Mouse (Mus musculus): ENCODE results near the gene Mtrf1l. TPM values are rescaled to one million over a fixed set of nuclear protein-coding genes. Genes with fewer than 3 reads are reported as not detected.

Gene Mtrf1l
- 10 to 100 TPM; 11.6 to 14.4 TPM for total RNA-seq (2021)
- long read RNA-seq, experiment 1, transcript Mtrf1l-201 (7 exons, 2,588 nt) = major isoform, 14 of 18 reads
- long read RNA-seq, experiment 1, partial matches to known transcripts = 1 of 18 reads
- long read RNA-seq, experiment 1, other reads (novel, unspliced or antisense) = 3 of 18 reads
- long read RNA-seq, experiment 2, partial matches to known transcripts = 0 of 2 reads
- long read RNA-seq, experiment 2, other reads (novel, unspliced or antisense) = 0 of 2 reads

DNA sequence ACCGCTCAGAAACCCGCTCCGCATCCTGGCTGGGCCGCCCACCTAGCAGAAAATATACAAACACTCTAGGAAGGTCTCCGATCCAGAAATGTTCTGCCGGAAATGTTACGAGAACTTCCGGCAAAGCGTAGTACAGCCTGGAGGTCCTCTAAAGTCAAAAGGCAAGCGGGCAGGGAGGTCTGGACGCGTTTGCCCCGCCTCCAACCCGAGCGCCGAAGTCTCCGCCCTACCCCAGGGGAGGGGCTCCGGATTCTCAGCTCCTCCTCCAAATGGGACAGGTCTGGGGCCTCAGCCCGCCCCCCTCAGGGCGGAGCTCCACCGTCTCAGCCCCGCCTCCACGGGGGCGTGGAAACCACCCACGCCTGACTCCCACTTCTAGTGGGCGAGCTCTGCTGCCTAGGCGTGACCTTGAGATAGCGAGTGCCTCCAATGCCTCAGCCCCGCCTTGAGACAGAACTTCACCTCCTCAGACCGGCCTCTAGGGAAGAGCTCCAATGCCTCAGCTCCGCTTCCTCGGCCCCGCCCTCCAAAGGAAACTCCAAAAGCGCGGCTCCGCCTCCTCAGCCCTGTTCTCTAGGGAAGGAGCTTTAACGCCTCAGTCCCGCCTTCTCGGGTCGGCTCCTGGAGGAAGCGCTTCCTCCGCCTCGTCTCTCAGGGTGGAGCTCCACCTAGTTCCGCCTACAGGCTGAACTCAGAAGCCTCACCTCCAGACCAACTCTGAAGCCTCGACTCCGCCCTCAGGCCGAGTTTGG is at the start of gene Mtrf1l:
Mtrf1l (minus strand) TSS at position 171 of the 752 bp plus-strand sequence.
- DNase-seq = peak; percentile 97 to 99

DNA sequence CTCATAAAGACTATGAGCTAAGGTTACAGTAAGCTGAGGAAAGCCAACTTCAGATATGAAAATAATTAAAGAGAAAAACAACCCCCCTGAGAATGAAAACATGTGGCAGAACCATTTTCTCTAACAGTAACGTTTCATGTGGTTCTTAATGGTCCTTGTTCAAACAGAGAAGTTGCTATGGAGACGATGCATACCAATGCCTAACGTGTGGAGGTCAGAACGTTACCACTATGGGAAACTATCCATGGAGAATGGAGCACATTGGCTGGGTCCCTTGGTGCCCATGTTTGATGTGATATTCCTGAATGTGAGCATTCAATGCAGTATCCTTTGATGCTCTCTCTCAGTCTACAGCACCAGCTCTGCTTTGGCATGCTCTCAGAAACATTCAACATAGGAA is 47.4 kb upstream of the Mtrf1l start:
- DNase-seq = no peak

DNA sequence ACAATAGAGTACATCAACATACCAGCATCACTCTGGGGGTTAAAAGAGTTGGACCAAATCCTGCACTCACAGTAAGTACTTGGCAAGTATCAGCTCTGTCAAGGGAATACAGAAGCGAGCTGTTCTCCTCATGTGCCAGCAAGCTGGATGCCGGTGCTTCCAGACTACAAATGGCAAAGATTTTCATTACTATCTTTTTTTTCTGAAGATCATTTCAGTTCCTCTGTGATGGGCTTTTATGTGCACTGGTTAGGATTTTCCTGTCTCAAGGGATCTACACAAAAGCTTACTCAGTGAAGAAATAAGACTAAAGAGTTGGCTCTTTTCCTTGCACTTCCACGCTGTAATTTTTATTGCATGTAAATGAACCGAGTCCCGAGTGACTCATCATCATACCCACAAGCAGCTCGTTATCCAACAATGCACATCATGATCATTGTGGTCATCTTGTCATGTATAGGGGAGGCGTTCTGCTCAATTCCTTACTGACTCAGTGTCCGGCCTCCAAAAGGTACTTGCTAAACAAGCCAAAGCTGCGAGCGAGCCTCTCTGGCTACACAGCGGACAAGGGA is 44.4 kb upstream of the Mtrf1l start:
- no peak for DNase-seq

DNA sequence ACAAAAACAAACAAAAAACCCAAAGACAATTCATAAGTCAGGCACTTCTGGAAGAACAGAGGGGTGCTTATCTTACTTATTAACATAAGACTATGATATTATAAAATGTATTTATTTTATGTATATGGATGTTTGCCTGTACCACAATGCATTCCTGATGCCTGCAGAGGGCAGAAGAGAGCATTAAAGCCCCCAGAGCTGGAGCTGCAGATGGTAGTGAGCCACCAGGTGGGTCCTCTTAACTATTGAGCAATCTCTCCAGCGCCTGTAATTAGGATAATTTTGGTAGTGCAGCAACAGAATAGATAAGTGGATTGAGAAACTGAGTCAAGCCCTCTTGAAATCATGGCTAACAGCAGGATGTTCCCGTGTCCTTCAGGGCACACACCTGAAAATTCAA is 42.3 kb upstream of the Mtrf1l start:
- DNase-seq = no peak

DNA sequence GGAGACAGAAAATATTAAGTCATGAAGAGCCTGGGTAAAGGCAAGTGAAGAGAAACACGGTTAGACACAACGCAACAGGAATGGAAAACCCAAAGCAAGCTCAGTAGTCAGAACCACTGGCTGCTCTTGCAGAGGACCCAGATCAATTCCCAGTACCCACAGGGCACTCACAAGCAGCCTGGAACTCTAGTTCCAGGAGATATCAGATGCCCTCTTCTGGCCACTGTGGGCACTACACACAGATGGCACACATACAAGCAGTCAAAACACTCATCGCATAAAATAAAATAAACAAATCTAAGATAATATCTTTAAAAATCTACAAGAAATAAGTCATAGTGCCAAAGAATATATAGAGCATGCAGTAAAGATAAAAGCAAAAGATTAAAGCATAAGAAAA is 39.0 kb upstream of the Mtrf1l start:
- DNase-seq = no peak

DNA sequence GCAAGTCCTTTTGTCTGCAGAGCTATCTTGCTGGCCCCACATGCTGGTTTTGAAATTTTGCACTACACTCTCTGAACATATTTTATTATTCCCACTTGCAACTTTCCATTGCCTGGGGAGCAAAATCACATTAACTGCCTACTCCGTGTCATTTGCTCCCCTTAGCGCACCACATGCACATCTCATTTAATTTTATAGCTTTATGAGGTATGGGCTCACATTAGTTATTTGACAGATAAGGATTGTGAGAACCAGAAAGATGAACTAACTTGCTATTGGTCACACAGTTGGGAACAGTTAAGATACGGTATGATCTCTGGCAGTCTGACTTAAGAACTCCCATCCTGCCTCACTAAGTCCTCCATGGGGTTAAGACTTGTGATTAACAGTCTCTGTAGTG is 37.1 kb upstream of the Mtrf1l start:
- no peak for DNase-seq

DNA sequence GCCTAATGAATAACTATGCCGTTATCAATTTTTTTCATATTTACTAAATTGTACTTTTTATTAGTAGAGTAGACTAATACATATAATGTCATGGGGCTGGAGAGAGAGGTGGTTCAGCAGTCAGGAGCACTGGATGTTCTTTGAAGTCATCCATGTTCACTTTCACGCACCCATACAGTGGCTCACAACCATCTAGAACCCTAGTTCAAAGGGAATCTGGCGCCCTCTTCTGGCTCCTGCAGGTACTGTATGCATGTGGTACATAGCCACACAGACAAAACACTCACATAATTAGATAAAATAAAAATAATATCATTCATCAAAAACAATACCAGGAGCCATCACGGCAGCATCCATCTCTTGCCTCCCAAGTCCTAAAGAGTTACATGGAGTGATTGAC is 36.0 kb upstream of the Mtrf1l start:
- peak in 1 of 2 experiments; percentile 10 for DNase-seq

DNA sequence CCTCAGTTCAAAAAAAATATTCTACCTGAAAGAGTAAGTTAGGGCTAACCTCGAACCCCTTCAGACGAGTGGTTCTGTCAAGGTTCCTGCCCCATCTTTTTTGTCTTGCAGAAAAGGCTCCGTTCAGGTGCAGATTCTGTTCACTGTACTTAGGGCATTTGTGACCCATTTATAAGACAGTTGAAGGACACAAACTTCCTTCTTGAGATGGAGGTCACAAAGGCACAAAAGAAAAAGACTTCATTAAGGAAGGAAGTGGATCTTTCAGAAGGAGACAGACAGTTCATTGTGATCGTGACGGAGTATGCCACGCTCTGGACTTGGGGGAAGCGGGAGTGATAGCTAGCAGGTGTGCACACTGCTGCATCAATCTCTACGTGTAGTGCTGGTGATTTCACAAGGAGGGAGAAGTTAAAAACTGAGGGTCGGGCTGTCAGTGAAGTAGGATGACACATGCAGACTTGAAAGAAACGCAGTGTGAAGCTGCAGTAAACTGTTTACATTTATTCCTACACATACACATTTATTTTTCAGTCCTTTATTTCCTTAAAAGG is 34.4 kb upstream of the Mtrf1l start:
- no peak for DNase-seq

DNA sequence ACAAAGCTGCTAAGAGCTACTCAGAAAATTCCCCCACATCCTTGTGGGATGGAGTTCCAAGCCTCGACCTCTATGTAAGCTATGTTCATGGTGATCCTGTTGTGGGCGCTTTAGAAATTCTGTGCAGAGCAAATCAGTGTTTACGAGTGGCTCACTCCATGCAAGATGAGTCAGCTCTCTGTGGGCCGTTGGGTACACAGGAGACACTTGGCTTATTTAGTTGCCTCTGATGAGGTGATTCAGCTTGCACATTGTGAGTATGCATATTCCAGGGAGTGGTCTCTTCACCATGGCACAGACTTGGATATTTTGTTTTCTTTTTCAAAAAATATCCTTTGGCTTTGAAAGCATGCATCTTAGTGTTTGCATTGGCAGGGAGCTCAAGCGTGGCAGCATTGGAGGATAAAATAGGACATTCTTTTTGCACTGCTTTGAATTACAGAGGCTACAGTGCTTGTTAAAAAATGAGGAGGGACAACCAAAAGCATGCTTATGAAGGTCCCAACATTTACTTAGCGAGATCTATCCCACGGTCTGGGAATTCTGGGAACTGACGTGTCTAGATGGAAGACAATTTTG is 29.7 kb upstream of the Mtrf1l start:
- no peak for DNase-seq

DNA sequence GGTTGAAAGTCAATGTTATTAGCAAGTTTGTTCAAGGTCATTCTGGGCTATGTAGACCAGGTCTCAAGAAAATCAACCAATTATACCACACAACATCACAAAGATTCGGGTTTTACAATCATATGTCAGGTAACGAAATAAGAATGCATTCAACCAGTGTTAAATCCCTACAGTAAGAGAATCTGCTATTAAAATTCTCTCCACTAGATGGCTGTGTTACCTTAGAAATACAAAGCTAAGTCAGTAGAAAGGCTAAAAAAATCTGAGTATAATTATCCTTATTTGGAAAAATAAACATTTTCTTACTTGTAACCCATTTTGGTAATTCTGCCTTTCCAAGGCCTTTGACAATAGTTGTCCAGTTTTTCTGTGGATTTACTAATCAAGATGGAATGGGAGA is 23.2 kb upstream of the Mtrf1l start:
- no peak for DNase-seq

DNA sequence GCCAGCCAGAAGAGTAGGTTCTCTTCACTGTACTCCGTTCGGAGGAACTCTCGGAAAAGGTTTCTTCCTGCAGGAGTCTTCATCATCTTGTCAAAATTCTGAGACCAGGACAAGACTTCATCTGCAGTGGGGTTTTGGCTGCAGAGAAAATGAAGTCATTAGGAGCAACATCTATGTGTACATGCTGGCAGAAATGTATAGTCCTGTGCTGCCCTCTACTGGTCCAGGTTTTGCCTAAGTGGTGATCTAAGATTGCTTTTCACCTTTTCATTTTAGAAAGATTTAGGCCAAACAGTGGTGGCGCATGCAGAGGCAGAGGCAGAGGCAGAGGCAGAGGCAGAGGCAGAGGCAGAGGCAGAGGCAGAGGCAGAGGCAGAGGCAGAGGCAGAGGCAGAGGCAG is 17.7 kb upstream of the Mtrf1l start:
- DNase-seq = peak; percentile 31 to 71

DNA sequence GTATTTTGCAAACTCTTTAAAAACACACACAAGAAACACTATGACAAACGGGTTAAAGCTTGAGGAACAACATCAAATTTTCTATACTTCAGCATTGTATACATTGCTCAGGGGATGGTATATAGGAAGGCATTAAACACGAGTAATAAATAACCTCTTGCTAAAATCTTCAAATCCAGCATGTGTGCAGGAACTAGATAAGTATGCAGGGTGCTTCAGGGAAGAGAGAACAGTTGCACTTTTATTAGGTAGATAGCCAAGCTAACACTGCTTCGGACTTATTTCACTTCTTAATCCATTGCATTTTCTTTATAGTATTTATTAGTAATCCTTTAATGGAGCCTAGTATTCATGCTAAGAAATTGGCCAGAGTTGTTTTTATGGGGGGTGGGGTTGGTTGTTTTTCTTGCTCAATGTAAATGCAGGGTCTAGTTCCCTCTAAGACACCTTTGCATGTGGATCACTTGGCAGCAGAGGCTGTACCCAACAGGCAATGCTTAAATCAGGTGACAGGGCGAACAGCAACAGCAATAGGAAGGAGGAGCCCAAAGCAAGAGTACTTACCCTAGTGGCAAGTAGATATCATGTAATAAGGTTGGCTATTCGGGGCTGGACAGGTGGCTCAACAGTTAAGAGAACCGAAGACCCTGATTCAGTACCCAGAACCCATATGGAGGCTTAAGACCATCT is 2.8 kb upstream of the Mtrf1l start:
- no peak for DNase-seq

DNA sequence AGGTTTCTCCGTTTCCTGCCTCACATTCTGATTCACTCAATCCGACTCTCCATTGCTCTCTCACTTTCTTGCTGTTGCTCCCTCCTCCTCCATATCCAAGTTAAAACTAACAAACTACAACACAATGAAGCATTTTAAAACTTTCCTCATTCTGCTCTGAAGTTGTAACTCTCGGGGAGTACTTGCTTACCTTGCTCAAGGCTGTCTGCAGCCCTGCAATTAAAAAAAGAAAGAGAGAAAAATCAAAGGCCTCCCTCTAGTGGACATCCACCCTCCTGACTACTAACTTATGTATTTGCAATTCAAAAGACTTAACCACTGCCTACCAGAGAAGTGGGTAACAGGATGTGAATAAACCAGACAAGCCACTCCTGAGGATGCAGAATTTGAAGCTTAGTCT is 1.1 kb upstream of the Mtrf1l start:
- peak; percentile 3 to 55 for DNase-seq

DNA sequence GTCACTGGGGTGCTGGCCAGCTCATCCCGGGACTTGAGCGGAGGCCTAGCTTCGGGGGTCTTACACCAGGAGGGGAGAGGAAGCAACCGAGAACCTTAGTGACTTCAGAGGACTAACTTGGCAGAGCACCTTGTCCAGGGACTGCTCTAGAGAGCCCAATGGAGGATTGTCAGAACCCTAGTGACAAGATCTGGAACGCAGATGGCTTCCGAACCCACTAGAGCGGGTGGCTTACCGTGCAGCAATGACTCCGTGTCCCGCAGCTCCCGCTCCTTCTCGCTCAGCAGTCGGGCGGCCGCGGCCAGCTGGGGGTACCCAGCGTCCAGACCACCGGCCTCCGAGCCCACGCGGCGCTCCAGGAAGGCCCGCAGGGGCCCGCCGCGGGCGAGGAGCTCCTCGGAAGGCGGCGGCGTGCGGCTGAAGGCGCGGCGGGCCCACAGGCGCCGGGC is 395 bp downstream of the Mtrf1l start:
- no peak for DNase-seq

DNA sequence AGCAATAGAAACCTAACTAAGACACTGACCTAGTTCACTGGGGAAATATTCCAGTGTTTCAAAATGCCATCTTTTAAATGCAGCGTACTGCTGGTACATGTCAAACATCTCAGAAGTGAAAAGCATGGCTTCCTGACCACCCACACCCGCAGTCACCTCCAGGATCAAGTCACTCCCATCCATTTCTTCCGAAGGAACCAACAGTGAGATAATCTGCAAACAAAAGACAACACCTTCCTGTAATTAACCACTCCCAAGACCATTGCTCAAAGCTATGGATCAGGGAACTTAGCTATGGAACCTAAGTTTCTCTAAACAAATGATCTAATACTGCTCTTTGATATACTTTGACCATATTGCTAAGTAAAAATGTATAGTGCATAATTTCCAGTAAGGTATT is 4.9 kb downstream of the Mtrf1l start:
- DNase-seq = no peak

DNA sequence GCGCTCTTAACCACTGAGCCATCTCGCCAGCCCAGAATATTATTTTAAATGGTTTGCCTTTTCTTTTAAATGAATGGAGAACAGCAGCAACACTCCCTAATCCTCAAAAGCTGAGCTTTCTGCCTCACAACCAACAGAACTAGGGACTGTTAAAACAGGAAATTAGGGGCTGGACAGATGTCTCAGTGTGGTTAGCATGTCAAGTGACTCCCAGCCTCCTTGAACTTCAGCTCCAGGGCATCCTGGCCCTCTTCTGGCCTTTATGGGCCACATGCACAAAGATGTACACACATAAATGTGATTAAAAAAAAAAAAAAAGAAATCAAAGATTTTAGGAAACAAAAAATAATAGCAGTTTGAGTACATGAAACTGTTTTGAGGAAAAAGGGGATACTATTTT is 7.7 kb downstream of the Mtrf1l start:
- DNase-seq = no peak

DNA sequence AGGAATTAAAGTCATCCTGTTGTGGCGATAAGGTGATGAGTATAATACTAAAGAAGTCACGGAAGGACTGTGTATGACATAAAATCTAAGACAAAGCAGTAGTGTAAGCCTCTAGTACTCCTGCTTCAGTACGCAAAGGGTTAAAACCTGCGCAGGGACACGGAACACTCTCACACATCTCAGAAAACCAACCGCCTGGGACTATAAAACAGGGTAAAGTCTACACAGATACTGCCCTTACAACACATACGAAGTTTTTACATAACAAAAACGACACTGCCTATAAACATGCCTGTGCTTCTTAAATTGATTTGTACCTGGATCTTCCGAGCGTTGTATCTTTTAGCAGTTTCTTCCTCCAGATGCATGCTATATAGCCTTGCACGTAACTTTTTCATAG is 10.0 kb downstream of the Mtrf1l start:
- no peak for DNase-seq

DNA sequence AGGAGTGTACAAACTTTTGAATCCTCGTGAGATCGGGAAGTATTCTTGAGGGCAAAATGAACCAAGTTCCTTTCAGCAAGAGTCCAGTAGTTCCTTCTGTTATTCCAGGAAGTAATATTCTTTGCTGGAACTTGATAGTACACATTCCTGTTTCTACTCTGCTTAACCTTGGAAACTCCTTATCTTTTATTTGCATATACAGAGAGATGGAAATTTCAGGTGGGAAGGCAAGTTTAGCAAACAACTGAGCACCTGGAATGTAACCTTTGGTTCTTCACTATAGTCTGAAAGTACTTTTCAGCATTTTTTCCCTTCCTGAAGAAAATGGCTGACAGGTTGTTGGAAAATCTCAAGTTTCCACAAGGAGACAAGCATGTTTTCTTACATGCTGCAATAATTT is 16.0 kb downstream of the Mtrf1l start:
- no peak for DNase-seq

DNA sequence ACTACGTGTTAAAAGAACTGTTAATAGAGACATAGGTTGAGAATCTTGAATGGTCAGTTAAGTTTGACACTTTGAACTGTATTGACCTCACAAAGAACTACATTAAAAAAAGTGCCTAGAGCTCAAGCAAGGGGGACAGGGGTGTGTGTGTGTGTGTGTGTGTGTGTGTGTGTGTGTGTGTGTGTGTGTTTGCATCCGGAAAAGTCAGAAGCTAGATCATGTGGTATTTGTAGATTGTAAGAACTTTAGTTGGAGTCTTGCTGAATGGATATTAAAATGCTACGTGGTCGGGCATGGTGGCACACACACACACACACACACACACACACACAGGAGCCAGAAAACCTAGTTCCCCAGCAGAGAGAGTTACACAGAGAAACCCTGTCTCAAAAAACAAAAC is 16.7 kb downstream of the Mtrf1l start:
- no peak for DNase-seq

DNA sequence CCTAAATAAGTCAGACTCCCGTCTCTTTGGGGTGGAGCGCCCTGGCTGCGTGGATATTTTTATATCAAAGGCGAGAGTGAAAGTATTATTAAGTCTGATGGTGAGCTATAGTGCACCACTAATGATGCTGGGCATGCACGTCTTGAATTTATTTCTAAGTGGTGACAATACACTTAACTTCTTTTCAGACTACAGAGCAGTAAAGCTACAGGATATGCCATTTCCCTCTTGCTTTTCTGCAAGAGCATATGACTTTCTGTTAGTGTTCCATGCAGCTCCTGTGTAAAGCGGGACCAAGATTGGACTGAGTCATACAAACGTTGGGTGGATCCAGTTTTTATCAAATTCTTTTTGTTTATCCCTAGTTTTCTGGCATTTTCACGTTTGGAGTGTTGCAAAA is 17.3 kb downstream of the Mtrf1l start:
- DNase-seq = peak in 1 of 2 experiments; percentile 18

DNA sequence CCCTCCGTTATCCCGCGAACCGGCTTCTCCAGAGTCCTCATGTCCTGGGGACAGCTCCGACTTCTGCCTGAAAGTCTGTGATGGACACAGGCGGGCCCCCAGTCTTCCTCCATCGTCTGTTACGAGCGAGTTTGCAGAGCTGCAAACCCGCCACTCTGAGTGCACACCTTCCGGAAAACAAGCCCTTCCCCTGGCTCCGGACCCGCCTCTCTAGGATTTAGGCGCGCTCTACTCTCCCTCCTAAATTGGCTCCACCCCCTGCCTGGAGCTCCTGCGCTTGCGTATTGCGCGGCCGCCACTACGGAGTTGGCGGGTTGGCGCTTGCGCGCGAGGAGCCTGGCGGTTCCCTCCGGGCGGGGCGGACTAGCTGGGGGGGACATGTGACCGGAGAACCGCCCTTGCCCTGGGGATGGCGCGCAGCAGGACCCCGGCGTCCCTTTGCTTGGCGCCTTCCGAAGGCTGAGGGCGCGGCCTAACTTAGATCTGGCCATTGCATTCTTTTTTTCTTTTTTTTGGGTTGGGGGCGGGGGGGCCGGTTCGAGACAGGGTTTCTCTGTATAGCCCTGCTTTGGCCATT is 17.9 kb downstream of the Mtrf1l start:
- DNase-seq = peak; percentile 97 to 98

DNA sequence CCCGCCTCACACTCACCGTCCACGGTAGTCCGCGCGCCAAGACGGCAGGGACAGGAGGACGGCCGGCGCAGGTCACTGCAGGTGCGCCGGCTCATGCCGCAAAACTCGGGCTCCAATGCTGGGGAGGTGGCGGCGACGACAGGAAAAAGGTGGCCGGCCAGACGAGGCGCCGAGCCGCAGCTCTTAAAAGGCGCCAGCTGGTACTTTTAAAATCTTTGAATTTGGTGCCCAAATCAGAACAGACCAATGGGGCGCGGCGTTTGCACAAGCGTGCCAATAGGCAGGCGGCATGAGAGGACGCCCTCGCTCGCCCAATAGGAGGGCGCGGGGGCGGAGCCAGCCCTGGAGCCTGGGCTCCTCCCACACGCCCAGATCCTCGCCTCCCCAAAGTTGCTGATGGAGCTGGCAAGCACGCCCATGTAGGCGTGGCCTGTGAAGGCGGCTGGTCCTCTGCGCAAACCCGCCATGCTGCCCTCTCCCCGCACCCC is 18.4 kb downstream of the Mtrf1l start, which contains the start of gene Fbxo5:
Fbxo5 (minus strand) TSS at position 358 of the 488 bp plus-strand sequence.
- peak; percentile 98 to 99 for DNase-seq
